Mouse (Mus musculus): ENCODE measurements at regions not wholly inside any gene's neighbourhood (a gene's known extent, or its start where the extent isn't known, plus 50 kb on each side); places are given as distances from the start of the nearest gene placed in this dataset.

- H3K4me1 ChIP-seq (replicated peaks) = peaks cover 4% of the 10 kb centered on the region; the same call in 1 of the 2 replicates
- H3K27ac ChIP-seq (ENCODE audit: poor library complexity, severe bottlenecking) = no peak overlapping the region
- H3K4me2 ChIP-seq = no peak overlapping the region
- no peaks in the 10 kb centered on the region for H3K9me3 ChIP-seq (replicated peaks)
- no peak for ATAC-seq (ENCODE audit: insufficient number of reproducible peaks, low FRiP score)
- H3K4me3 ChIP-seq = no peak overlapping the region
- H3K27me3 ChIP-seq (replicated peaks) = no peaks in the 10 kb centered on the region
- H3K36me3 ChIP-seq = no peaks in the 10 kb centered on the region
- H3K9ac ChIP-seq = no peak overlapping the region
- 66% methylated on average over 6 of the region's 6 CpGs for WGBS
Measured at GRCm38 (mm10) chr9:41754434-41755002, 369.6 kb downstream of the Sorl1 start.

- no peaks in the 10 kb centered on the region for H3K9me3 ChIP-seq (replicated peaks)
- no peak overlapping the region for H3K9ac ChIP-seq
- no peaks in the 10 kb centered on the region for H3K27me3 ChIP-seq (replicated peaks)
- no peak overlapping the region for H3K4me2 ChIP-seq
- ATAC-seq (ENCODE audit: insufficient number of reproducible peaks, low FRiP score) = no peak
- no peaks in the 10 kb centered on the region for H3K4me1 ChIP-seq (replicated peaks)
- WGBS = 74% methylated on average over 5 of the region's 5 CpGs
- no peaks in the 10 kb centered on the region for H3K36me3 ChIP-seq
- H3K4me3 ChIP-seq = no peak overlapping the region
- no peak overlapping the region for H3K27ac ChIP-seq (ENCODE audit: poor library complexity, severe bottlenecking)
Measured at GRCm38 (mm10) chr9:41745979-41746647, 378.0 kb downstream of the Sorl1 start.

GRCm38 (mm10) chr9:41741500-41741899 lies 382.6 kb downstream of the Sorl1 start:
- Histone ChIP-seq H3K4me2 (no peak overlapping the region), H3K4me1 (replicated peaks) (peaks cover 5% of the 10 kb centered on the region), H3K4me3 (no peak overlapping the region), H3K27me3 (replicated peaks) (no peaks in the 10 kb centered on the region), H3K27ac (ENCODE audit: poor library complexity, severe bottlenecking) (no peak overlapping the region), H3K9ac (no peak overlapping the region), H3K36me3 (no peaks in the 10 kb centered on the region), H3K9me3 (replicated peaks) (no peaks in the 10 kb centered on the region)
- WGBS = 58% methylated on average over 5 of the region's 5 CpGs
- ATAC-seq (ENCODE audit: insufficient number of reproducible peaks, low FRiP score) = no peak

- no peaks in the 10 kb centered on the region for H3K27me3 ChIP-seq (replicated peaks)
- ATAC-seq (ENCODE audit: insufficient number of reproducible peaks, low FRiP score) = no peak
- H3K9ac ChIP-seq = no peak overlapping the region
- no peaks in the 10 kb centered on the region for H3K9me3 ChIP-seq (replicated peaks)
- H3K4me1 ChIP-seq (replicated peaks) = peaks cover 8% of the 10 kb centered on the region
- H3K4me2 ChIP-seq = no peak overlapping the region
- no peak overlapping the region for H3K27ac ChIP-seq (ENCODE audit: poor library complexity, severe bottlenecking)
- WGBS = 84% methylated on average over 8 of the region's 8 CpGs
- no peaks in the 10 kb centered on the region for H3K36me3 ChIP-seq
- no peak overlapping the region for H3K4me3 ChIP-seq
Measured at GRCm38 (mm10) chr9:41740536-41740935, 383.6 kb downstream of the Sorl1 start.

GRCm38 (mm10) chr9:41737671-41738070 lies 386.4 kb downstream of the Sorl1 start:
- Histone ChIP-seq H3K27me3 (replicated peaks) (no peaks in the 10 kb centered on the region), H3K27ac (ENCODE audit: poor library complexity, severe bottlenecking) (no peak overlapping the region), H3K36me3 (no peaks in the 10 kb centered on the region), H3K9ac (no peak overlapping the region), H3K4me3 (no peak overlapping the region), H3K9me3 (replicated peaks) (no peaks in the 10 kb centered on the region), H3K4me2 (no peak overlapping the region), H3K4me1 (replicated peaks) (peaks cover 12% of the 10 kb centered on the region)
- ATAC-seq (ENCODE audit: insufficient number of reproducible peaks, low FRiP score) = no peak
- 77% methylated on average over 6 of the region's 6 CpGs for WGBS

- Histone ChIP-seq H3K4me2 (peak overlapping the region; percentile 73), H3K27ac (ENCODE audit: poor library complexity, severe bottlenecking) (peak overlapping the region; percentile 89; the same call in 1 of the 2 replicates), H3K9me3 (replicated peaks) (no peaks in the 10 kb centered on the region), H3K4me3 (no peak overlapping the region), H3K36me3 (no peaks in the 10 kb centered on the region), H3K4me1 (replicated peaks) (peaks cover 12% of the 10 kb centered on the region), H3K27me3 (replicated peaks) (no peaks in the 10 kb centered on the region), H3K9ac (no peak overlapping the region)
- 30% methylated on average over 6 of the region's 6 CpGs for WGBS
- ATAC-seq (ENCODE audit: insufficient number of reproducible peaks, low FRiP score) = no peak
Measured at GRCm38 (mm10) chr9:41736881-41737280, 387.2 kb downstream of the Sorl1 start.

- Histone ChIP-seq H3K4me2 (peak overlapping the region; percentile 73), H3K4me3 (peak overlapping the region; percentile 45), H3K9ac (peak overlapping the region; percentile 43), H3K9me3 (replicated peaks) (no peaks in the 10 kb centered on the region), H3K27ac (ENCODE audit: poor library complexity, severe bottlenecking) (peak overlapping the region; percentile 89), H3K27me3 (replicated peaks) (no peaks in the 10 kb centered on the region), H3K4me1 (replicated peaks) (peaks cover 12% of the 10 kb centered on the region), H3K36me3 (no peaks in the 10 kb centered on the region)
- ATAC-seq (ENCODE audit: insufficient number of reproducible peaks, low FRiP score) = peak; percentile 52
- WGBS = 3% methylated on average over 16 of the region's 16 CpGs
Measured at GRCm38 (mm10) chr9:41736234-41736859, 387.8 kb downstream of the Sorl1 start.

- WGBS = under 1% methylated on average over 22 of the region's 22 CpGs
- no peaks in the 10 kb centered on the region for H3K9me3 ChIP-seq (replicated peaks)
- H3K27me3 ChIP-seq (replicated peaks) = no peaks in the 10 kb centered on the region
- H3K36me3 ChIP-seq = no peaks in the 10 kb centered on the region
- peak; percentile 81 for ATAC-seq (ENCODE audit: insufficient number of reproducible peaks, low FRiP score)
- peak overlapping the region; percentile 89 for H3K27ac ChIP-seq (ENCODE audit: poor library complexity, severe bottlenecking)
- H3K4me2 ChIP-seq = peak overlapping the region; percentile 73
- H3K4me1 ChIP-seq (replicated peaks) = peaks cover 12% of the 10 kb centered on the region
- H3K4me3 ChIP-seq = peak overlapping the region; percentile 45
- peak overlapping the region; percentile 60 for H3K9ac ChIP-seq
Measured at GRCm38 (mm10) chr9:41735448-41736233, 388.5 kb downstream of the Sorl1 start.

- Histone ChIP-seq H3K4me3 (peak overlapping the region; percentile 45; the same call in 1 of the 2 replicates), H3K4me1 (replicated peaks) (peaks cover 12% of the 10 kb centered on the region), H3K27ac (ENCODE audit: poor library complexity, severe bottlenecking) (peak overlapping the region; percentile 89; the same call in 1 of the 2 replicates), H3K36me3 (no peaks in the 10 kb centered on the region), H3K27me3 (replicated peaks) (no peaks in the 10 kb centered on the region), H3K9ac (peak overlapping the region; percentile 60; the same call in 1 of the 2 replicates), H3K9me3 (replicated peaks) (no peaks in the 10 kb centered on the region), H3K4me2 (peak overlapping the region; percentile 73)
- 18% methylated on average over 8 of the region's 8 CpGs for WGBS
- no peak for ATAC-seq (ENCODE audit: insufficient number of reproducible peaks, low FRiP score)
Measured at GRCm38 (mm10) chr9:41734925-41735447, 389.1 kb downstream of the Sorl1 start.

GRCm38 (mm10) chr9:41721609-41722008 lies 402.5 kb downstream of the Sorl1 start:
- 77% methylated on average over 4 of the region's 4 CpGs for WGBS
- Histone ChIP-seq H3K4me2 (no peak overlapping the region), H3K9ac (no peak overlapping the region), H3K36me3 (no peaks in the 10 kb centered on the region), H3K27me3 (replicated peaks) (no peaks in the 10 kb centered on the region), H3K27ac (ENCODE audit: poor library complexity, severe bottlenecking) (no peak overlapping the region), H3K4me3 (no peak overlapping the region), H3K4me1 (replicated peaks) (no peaks in the 10 kb centered on the region), H3K9me3 (replicated peaks) (no peaks in the 10 kb centered on the region)
- ATAC-seq (ENCODE audit: insufficient number of reproducible peaks, low FRiP score) = no peak

GRCm38 (mm10) chr9:41715231-41715630 lies 408.9 kb downstream of the Sorl1 start:
- H3K4me3 ChIP-seq = no peak overlapping the region
- ATAC-seq (ENCODE audit: insufficient number of reproducible peaks, low FRiP score) = no peak
- H3K27me3 ChIP-seq (replicated peaks) = no peaks in the 10 kb centered on the region

More at GRCm38 (mm10) chr9:41715231-41715630, 408.9 kb downstream of the Sorl1 start:
- Histone ChIP-seq H3K9me3 (replicated peaks) (no peaks in the 10 kb centered on the region), H3K4me2 (no peak overlapping the region), H3K27ac (ENCODE audit: poor library complexity, severe bottlenecking) (no peak overlapping the region), H3K4me1 (replicated peaks) (no peaks in the 10 kb centered on the region), H3K36me3 (no peaks in the 10 kb centered on the region), H3K9ac (no peak overlapping the region)
